Mouse (Mus musculus): ENCODE measurements at regions not wholly inside any gene's neighbourhood (a gene's known extent, or its start where the extent isn't known, plus 50 kb on each side); places are given as distances from the start of the nearest gene placed in this dataset.

GRCm38 (mm10) chr5:55885658-55886312 lies 1832.0 kb upstream of the Pcdh7 start:
- peak in 1 of 2 experiments; percentile 8 for DNase-seq (ENCODE audit: low spot score in 2 of 2)

- no peak for DNase-seq (ENCODE audit: low spot score in 2 of 2)
Observed at GRCm38 (mm10) chr5:55891729-55892308, 1825.9 kb upstream of the Pcdh7 start.

- DNase-seq (ENCODE audit: low spot score in 2 of 2): no peak
Observed at GRCm38 (mm10) chr5:55941494-55941893, 1776.3 kb upstream of the Pcdh7 start.

GRCm38 (mm10) chr5:55976505-55976904 lies 1741.3 kb upstream of the Pcdh7 start:
- DNase-seq (ENCODE audit: low spot score in 2 of 2): no peak

- DNase-seq (ENCODE audit: low spot score in 2 of 2): no peak
Observed at GRCm38 (mm10) chr5:56007861-56008260, 1709.9 kb upstream of the Pcdh7 start.

- DNase-seq (ENCODE audit: low spot score in 2 of 2): no peak
Observed at GRCm38 (mm10) chr5:56020463-56020862, 1697.3 kb upstream of the Pcdh7 start.
